Mouse (Mus musculus): ENCODE data around the gene Gm10644. TPM values are rescaled to one million over a fixed set of nuclear protein-coding genes. Genes with fewer than 3 reads are reported as not detected.
A peak's percentile ranks its signal among the peaks of the same experiment; 100 is the strongest.

Gm10644 gene
- total RNA-seq, 2 experiments from 2014 or later = 0.17 to 0.25 TPM

GRCm38 (mm10) chr8:83981533-83981932, 26.5 kb upstream of the Gm10644 start:
- no peak for DNase-seq (ENCODE audit: low spot score in 2 of 2)

- DNase-seq (ENCODE audit: low spot score in 2 of 2) = no peak
Observed at GRCm38 (mm10) chr8:83980845-83981244, 25.8 kb upstream of the Gm10644 start.

GRCm38 (mm10) chr8:83980250-83980649, 25.2 kb upstream of the Gm10644 start:
- no peak for DNase-seq (ENCODE audit: low spot score in 2 of 2)

GRCm38 (mm10) chr8:83978200-83978599, 23.2 kb upstream of the Gm10644 start:
- DNase-seq (ENCODE audit: low spot score in 2 of 2) = no peak

GRCm38 (mm10) chr8:83977646-83978045, 22.6 kb upstream of the Gm10644 start:
- no peak for DNase-seq (ENCODE audit: low spot score in 2 of 2)

- no peak for DNase-seq (ENCODE audit: low spot score in 2 of 2)
Observed at GRCm38 (mm10) chr8:83976779-83977350, 21.9 kb upstream of the Gm10644 start.

- no peak for DNase-seq (ENCODE audit: low spot score in 2 of 2)
Observed at GRCm38 (mm10) chr8:83976101-83976630, 21.2 kb upstream of the Gm10644 start.

- DNase-seq (ENCODE audit: low spot score in 2 of 2) = no peak
Observed at GRCm38 (mm10) chr8:83974521-83974920, 19.5 kb upstream of the Gm10644 start.

GRCm38 (mm10) chr8:83973161-83974031, 18.4 kb upstream of the Gm10644 start:
- DNase-seq (ENCODE audit: low spot score in 2 of 2) = no peak

- peak; percentile 97 to 99 for DNase-seq (ENCODE audit: low spot score in 2 of 2)
Observed at GRCm38 (mm10) chr8:83972150-83973120, 17.4 kb upstream of the Gm10644 start, which contains the start of gene Prkaca. Prkaca (plus strand) TSS chr8:83972993.

- no peak for DNase-seq (ENCODE audit: low spot score in 2 of 2)
Observed at GRCm38 (mm10) chr8:83971661-83972060, 16.7 kb upstream of the Gm10644 start.

GRCm38 (mm10) chr8:83971121-83971520, 16.1 kb upstream of the Gm10644 start:
- DNase-seq (ENCODE audit: low spot score in 2 of 2) = no peak

- no peak for DNase-seq (ENCODE audit: low spot score in 2 of 2)
Observed at GRCm38 (mm10) chr8:83967701-83968100, 12.7 kb upstream of the Gm10644 start.

GRCm38 (mm10) chr8:83964015-83964765, 9.2 kb upstream of the Gm10644 start:
- DNase-seq (ENCODE audit: low spot score in 2 of 2) = no peak

- DNase-seq (ENCODE audit: low spot score in 2 of 2) = no peak
Observed at GRCm38 (mm10) chr8:83956789-83957188, 1.8 kb upstream of the Gm10644 start.

- no peak for DNase-seq (ENCODE audit: low spot score in 2 of 2)
Observed at GRCm38 (mm10) chr8:83955958-83956218, 883 bp upstream of the Gm10644 start.

- no peak for DNase-seq (ENCODE audit: low spot score in 2 of 2)
Observed at GRCm38 (mm10) chr8:83954749-83955105, 278 bp downstream of the Gm10644 start.

- DNase-seq (ENCODE audit: low spot score in 2 of 2) = no peak
Observed at GRCm38 (mm10) chr8:83945540-83945939, 9.5 kb downstream of the Gm10644 start.

- no peak for DNase-seq (ENCODE audit: low spot score in 2 of 2)
Observed at GRCm38 (mm10) chr8:83942446-83942845, 12.6 kb downstream of the Gm10644 start.

GRCm38 (mm10) chr8:83941066-83941677, 13.8 kb downstream of the Gm10644 start:
- no peak for DNase-seq (ENCODE audit: low spot score in 2 of 2)
